Mouse (Mus musculus) spleen, embryonic (tissue): ENCODE results near the gene Zmiz1.

ENCODE experiments used
- CTCF ChIA-PET: fragments of 350-600 bp; sonication (Branson Sonifier 250); formaldehyde crosslinking; loops from one replicate; lab custom pipeline; 2022; lab: Charles Lee

The Zmiz1 gene

DNA sequence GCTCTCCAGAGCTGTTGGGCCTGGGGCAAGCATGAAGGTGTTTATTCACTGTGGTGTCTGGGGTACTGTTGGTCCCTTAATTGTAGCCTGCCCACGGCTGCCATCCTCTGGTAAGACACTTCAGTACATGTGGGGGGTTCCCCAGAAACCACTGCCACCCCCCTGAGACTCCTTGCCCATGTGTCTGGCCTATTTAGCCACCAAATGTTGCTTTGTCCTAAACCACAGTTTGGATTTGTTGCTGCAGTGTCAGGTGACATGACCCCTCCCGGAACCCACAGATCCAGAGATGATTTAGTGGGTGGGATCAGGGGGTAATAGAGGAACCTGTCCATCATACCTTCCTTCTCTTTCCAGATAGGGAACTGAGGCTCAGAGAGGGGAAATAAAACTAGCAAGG, 12.1 kb downstream of the Zmiz1 start:
- CTCF ChIA-PET, result interaction anchor here (1.0 kb wide), 1 partner anchor 96 kb away, joined by 3 read pairs; no protein-coding TSS in a partner anchor

DNA sequence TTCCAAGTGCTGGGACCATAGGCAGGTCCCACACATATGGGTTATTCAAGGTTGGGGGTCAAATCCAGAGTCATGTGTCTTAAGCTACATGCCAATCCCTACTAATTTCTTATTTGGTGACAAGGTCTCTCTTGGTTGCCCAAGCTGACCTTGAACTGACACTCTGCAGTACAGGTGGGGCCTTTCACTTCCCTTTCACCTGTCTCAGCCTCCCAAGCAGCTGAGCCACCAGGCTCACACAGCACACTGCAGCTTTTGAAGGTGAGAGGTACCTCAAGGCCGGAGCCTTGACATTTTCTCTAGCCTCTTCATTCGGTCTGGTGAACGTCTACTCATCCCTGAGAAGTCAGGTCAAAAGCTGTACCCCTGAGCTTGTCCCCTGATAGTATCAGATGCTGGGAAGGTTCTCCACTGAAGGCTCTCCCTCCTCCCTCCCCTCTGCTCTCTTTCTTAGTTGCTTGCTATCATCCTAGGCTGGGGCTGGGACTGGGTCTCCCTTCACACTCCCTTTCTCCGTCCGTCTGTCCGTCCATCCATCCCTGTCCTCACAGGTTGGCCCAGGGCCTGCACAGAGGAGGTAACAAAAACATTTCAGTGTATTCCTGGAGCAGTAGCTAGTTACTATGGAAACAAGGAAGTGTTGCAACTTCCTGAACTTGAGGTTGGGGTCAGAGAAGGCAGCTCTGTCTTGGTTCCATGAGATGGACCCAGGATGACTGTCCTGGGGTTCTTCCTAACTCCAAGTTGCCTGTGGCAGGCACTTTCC, 13.3 kb downstream of the Zmiz1 start:
- CTCF ChIA-PET, result interaction anchor here (0.8 to 1.4 kb wide), 3 partner anchors 10 to 15 kb away, joined by 3 to 4 read pairs (median 4); no protein-coding TSS in a partner anchor

DNA sequence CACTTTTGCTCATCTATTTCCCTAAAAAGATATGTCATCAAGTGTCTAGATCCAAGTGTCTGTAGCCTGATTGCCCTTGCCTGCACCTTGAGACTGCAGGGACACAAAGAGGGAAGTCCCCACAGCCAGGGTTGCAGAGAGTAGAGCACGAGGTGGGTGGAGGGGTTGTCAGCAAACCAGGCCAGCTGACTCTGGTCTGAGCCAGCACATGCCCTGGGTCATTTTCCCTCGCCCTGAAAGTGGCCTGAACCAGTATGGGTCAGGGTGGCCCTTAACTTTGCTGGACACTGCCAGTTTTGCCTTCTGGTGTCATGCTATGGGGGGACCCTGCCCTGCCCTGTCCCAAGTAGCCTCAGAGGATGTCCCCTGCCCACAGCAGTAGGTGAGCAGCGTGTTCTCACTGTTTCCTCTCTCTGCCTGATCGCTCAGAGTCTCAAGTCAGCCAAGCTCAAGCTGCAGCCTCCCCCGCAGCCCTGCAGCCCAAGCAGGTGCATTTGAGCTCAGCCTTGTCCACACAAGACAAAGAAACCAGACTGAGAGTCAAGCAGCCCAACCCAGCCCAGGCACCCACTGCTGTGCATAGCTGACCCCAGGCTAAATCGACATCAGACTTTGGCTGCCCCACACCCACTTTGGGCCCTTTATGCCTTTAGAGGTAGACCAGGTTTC, 14.1 kb downstream of the Zmiz1 start:
- CTCF ChIA-PET, result interaction anchor here (0.8 to 1.4 kb wide), 2 partner anchors 12 to 16 kb away, joined by 3 to 4 read pairs; no protein-coding TSS in a partner anchor

DNA sequence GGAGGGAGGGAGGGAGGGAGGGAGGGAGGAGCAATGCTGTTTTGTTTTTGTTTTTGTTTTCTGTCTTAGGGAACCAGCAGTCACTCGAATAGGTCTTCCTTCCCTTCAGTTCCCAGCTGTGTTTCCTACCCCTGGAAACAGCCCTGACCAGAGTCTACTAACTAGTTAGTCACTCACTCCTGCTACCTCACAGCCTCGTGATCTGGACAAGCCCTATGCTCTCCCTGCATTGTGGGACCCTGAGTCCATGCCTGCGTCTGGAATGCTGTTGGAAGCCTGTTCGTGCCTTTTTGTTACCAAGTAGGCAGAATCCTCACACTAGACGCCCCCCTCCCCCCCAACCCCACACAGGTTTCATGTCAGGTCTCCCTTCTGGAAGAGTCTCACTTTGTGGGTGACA, 15.0 kb downstream of the Zmiz1 start:
- CTCF ChIA-PET, result no interaction called here

DNA sequence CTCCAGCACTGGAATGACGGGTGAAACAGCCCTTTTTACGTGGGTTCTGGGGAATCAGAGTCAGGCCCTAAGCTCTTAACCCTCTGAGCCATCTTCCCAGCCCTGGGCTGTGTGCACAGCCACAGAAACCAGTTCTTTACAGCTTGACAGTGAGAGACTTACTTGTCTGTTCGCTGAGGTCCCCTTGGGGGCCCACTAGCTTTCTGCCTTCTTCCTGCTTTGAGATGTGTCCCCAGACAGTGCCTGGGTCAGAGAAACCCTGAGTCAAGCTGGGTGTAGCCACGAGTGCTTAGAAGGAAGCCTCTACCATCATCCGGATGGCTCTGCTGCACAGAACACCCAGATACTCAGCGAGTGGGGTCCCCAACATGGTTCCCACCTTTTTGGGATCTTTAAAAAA, 15.7 kb downstream of the Zmiz1 start:
- CTCF ChIA-PET, result no interaction called here

DNA sequence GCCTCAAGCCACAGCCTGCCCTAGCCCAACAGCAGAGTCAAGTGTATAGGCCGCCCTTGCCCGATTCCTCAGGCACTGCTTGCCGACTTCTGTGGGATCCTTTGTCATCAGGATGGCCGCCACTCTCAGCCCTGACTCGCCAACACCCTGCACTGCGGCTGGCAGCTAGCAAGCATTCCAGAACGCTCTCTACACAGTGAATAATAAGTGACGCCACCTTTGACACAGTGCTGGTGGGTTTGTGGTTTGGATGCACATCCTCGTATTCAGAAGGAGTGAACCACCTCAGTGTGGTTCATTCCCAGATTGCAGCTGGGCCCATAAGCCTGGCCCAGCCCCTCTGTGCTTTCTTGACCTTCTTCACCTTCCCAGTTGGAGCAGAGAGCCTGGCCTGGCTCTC, 17.1 kb downstream of the Zmiz1 start:
- CTCF ChIA-PET, result no interaction called here

DNA sequence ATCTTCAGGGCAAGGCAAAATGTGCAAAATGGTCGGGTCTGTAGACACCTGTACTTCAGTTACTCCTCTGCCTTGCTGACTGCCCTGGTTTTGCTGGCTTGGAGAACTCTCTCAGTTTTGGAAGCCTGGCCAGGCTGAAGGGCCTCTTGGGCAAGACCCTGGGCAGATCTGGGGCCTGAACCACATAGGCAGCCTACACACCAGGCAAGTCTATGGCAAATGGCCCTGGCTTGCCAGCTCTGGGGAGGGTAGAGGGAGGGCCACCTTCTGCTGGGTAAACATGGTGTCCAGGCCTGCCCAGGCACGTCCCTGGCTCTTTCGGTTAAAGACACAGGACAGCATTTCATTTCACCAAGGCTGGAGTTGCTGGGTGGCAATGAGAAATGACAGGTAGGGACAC, 17.5 kb downstream of the Zmiz1 start:
- CTCF ChIA-PET, result no interaction called here

DNA sequence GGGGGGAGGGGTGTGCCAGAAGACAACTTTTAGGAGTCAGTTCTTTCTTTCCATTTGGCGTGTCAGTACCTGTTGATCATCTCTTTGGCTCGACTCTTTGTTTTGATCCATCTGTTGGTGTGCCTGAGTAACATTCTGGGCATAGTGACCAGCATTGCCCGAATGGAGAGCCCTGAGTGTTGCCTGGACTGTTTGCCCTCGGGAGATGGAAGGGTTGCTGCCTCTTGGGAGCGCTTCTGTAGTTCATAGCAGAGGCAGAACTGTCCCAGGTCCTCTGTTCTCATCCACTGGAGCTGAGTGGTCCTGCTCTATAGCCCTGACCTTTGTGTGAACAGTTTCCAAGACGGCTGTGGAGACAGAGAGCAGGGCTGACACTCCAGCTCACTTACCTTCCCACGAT, 18.3 kb downstream of the Zmiz1 start:
- CTCF ChIA-PET, result interaction anchor here (0.6 kb wide), 1 partner anchor 11 kb away, joined by 3 read pairs; no protein-coding TSS in a partner anchor

DNA sequence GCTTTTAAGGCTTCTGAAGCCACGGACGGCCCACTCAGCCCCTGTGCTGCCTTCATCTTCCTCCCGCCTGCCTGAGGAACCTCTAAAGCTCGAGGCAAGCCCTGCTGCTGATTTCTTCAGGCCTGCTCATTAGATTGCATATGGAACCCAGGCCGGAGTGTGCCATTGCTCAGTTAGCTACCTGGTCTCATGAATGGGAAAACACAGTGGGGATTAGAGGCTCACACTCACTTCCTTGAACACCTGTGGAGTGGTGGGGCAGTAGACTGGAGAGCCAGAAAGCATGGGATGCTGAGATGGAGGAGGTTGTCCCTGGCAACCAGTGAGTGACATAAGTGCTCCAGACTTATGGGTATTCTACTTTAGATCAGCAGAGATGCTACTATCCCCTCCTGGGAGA, 19.3 kb downstream of the Zmiz1 start:
- CTCF ChIA-PET, result interaction anchor here (0.5 kb wide), 1 partner anchor 21 kb away, joined by 3 read pairs; no protein-coding TSS in a partner anchor

DNA sequence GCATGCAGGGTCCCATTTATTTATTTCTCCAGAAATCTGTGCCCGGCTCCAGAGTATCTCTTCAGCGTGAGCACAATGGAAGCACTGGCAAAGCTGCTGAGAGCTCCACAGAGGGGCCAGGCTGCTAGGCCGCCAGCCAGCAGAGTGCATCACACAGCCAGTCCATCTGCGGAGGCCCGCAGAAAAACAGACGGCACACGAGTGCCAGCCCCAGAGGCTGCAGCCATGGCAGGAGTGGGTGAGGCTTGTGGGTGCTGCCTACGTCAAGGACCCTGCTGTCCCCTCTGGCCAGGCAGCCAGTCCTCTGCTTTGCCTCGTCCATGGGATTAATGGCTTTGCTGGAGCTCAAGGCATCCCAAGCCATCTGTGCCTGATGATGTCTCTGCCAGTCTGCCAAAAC, 19.8 kb downstream of the Zmiz1 start:
- CTCF ChIA-PET, result interaction anchor here (0.5 kb wide), 1 partner anchor 22 kb away, joined by 3 read pairs; no protein-coding TSS in a partner anchor

DNA sequence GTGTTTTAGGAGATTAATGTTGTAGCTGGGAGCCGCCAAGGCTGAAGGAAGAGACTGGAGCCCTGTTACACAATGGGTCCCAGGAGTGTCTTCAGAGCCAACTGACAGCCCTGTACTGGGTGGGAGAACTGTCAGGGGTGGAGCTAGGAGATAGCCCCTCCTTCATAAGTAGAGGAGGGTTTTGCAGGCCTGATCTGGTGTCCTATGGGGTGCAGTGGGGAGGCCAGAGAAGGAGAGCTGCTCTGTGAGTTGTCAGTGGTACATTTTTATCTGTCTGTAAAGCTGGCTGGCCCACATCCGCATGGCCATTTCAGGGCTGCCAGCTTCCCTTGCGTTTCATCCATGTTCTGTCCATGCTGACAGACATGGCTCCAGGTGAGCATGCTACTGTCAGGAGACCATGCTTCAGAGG, 20.9 kb downstream of the Zmiz1 start:
- CTCF ChIA-PET, result no interaction called here

DNA sequence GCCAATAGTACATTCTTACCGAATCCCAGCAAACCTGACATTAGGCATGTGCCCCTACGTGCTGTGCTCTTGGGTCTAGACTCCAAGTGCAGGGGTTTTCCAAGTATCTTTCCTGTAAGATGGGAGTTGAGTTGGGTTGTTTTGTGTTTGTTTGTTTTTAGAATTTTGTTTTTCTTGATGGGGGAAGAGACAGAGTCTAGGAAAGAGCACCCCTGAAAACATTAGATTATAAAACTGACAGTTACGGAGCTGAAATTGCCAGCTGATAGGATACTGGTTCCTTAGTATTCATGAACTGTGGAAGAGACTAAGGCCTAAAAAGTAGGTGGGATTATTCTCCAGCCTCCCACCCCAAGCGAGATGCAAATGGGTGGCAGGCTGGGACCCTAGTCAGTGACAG, 21.5 kb downstream of the Zmiz1 start:
- CTCF ChIA-PET, result no interaction called here

DNA sequence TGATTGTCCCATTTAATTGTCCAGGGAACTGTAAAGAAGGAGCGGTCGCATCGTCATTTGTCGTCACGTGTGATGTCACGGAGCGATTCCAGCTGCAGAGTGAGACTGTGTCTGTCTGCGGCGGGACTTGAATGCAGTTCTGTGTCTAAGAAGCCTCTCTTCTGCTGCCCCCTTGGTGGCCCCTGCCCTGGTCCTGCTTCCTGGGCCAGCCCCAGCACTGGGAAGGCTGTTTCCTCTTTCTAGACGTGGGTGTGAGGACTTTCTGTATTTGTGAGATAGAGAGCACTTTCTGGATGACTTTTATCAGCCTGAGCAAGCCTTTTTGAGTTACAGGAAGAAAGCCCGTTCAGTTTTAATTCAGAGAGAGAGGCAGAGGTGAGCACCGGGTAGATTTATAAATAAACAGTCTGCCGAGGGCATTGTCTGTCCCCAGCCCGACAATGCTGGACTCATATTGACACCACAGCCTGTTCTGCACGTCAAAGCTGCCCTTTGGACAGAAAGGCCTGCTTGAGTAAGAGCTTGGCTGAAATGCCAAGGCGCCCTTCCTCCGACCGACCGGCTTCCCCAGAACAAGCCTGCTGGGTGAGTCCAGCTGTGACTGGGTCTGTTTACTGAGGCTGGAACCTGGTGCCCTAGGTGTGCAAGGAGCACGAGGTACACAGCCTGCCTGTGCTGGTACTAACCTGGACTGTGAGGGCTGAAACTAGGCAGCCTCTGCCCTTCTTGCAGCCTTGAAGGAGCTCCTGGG, 22.1 kb downstream of the Zmiz1 start:
- CTCF ChIA-PET, result no interaction called here

DNA sequence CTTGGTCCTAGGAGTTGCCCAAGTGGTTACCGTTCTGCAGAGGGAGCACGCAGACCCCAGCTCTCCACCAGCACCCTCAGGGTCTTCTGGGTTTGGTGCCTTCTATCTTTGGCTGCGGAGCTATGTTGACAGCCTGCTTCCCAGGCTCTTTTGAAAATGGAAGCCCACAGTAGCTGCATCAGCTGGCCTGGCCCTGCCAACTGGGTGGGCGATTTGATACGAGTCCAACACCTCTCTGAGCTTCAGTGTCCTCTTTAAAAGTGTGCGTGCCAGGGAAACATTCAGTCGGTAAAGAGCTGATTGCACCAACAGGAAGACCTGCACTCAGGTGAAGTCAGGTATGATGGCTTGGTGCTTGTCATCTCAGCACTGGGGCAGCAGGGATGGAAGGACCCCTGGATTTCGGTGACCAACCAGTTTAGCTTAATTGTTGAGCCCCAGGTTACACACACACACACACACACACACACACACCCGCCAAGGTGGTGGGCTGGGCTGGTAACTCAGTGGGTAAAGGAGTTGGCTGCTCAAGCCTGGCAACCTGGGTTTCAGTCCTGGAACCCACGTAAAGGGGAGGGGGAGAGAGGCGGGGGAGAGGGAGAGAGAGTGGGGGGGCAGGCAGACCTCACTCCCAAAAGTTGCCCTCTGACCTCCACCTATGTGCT, 22.8 kb downstream of the Zmiz1 start:
- CTCF ChIA-PET, result no interaction called here

DNA sequence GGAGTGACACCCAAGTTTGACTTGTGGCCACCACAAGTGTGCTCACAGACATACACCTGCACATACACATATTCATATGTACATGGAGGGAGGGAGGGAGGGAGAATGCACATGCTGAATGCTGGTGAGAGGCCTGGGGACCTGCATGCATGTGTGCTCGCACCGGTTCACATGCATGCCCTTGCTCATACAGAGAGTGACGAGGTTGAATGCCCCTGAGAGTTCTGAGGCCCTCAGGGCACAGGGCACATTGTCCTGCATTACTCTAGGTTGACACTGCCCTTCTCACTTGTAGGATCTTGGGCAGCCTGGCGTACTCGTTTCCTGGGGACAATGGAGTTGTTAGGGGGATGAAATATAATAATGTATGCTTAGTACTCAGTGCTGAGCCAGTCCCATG, 23.4 kb downstream of the Zmiz1 start:
- CTCF ChIA-PET, result no interaction called here

DNA sequence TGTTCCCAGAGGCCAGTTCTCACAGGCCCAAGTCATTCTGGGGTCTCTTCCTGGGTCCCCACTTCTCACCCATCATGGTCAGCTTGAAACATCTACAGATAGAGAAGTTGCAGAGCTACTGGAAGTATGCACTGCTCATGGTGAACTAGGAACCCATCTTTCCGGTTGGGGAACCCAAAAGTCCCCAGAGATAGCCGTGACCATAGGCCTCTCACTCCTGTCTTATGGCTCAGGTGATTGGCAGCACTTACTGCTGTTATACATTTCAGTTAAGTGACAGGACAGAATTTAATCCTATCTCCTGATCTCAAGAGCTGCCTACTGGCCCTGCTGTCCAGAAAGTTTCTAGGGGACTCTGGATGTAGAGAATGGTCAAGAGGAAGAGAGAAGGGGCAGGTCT, 24.3 kb downstream of the Zmiz1 start:
- CTCF ChIA-PET, result no interaction called here

DNA sequence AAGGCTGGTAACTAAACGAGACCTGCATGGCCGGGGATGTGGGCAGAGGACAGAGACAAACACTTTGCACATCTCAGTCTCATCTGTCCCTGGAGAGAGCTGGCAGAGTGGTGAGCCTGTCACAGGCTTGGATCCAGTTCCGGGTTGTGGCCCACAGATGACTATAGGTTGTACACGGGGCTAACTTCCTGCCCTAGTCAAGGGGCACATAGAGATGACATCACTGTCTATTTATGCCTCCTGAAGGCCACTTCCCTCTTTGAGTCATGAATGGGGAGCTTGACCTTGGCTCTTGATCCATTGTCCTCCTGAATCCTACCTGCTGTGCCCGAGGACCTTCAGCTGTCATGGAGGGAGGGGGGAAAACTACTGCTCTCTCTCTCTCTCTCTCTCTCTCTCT, 25.1 kb downstream of the Zmiz1 start:
- CTCF ChIA-PET, result interaction anchor here (0.5 to 0.6 kb wide), 4 partner anchors 18 to 85 kb away, joined by 3 to 10 read pairs (median 6); no protein-coding TSS in a partner anchor

DNA sequence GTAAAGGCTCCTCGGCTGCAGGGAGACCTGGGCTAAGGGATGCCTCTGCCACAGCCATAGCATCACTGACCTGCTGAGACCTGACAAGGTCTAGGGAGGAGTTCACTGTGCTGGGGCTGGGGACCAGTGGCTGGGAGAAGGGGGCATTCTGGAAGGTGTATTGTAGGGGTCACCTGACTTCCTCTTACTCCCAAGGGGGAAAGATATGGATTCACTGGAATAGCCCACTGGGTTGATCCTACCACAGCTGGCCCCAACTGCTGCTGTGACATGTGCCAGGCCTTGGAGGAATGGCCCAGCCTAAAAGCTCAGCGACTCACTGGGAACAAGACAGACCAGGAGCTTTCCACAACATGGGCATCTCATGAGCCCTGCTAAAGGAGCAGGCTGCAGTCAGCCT, 27.2 kb downstream of the Zmiz1 start:
- CTCF ChIA-PET, result no interaction called here

DNA sequence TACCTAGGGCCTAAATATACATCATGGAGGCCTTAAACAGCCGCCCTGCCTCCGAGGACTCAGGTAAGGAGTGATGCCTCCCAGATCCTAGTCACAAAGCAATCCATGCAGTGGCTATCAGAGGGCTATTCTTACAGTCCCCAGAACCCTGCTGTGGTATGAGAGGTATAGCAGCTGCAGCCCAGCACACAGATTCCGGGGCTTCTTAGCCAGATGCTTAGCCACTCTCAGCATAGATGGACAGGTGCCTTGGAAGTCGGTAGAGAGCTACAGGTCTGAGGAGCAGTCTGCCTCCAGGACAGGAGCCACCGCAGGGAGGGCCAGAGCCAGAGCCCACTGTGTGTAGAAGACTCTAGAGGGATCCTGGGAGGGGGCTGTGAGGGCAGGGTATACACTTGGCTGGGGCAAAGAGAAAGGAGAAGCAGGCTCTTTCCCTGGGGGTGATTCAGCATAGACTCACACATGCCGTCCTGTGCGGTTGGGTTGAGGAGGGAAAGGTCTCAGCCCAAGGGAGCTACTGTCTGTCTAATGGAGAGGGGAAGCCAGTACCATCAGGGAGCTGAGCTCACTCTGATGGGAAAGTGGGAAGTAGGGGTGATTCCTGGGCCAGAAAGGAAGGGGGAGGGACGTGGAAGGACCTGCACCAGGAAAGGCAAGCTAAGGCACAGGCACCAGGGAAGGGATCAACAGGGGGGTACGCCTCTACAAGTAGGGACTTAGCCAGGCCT, 27.9 kb downstream of the Zmiz1 start:
- CTCF ChIA-PET, result interaction anchor here (0.6 kb wide), 1 partner anchor 1156 kb away, joined by 15 read pairs; no protein-coding TSS in a partner anchor

DNA sequence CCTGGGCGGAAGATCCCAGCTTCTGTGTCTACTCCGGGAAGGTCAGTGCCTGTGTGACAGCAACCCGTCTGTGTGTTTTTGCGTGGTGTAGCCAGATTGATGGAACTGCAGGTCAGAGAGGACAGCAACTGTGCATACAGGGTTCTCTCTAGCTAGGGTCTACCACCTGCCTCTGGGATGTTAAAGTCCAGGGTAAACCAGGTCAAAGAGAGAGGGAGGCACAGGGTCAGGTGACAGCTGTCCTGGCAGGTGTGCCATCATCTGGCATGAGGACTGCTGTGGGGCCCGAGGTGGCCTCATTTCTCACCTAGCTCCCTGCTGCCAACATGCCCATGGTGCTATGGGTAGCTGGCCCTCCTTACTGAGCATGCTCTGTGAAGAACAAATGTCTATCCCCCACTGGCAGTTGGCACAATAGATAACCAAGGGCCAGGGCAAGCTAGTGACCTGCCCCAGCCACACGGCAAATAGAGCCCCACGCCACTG, 28.5 kb downstream of the Zmiz1 start:
- CTCF ChIA-PET, result interaction anchor here (0.6 to 1.1 kb wide), 2 partner anchors 11 to 1155 kb away, joined by 3 to 15 read pairs; no protein-coding TSS in a partner anchor
